8 mouse cellular contexts compared by ENCODE assay signal in the genomic region with DNA sequence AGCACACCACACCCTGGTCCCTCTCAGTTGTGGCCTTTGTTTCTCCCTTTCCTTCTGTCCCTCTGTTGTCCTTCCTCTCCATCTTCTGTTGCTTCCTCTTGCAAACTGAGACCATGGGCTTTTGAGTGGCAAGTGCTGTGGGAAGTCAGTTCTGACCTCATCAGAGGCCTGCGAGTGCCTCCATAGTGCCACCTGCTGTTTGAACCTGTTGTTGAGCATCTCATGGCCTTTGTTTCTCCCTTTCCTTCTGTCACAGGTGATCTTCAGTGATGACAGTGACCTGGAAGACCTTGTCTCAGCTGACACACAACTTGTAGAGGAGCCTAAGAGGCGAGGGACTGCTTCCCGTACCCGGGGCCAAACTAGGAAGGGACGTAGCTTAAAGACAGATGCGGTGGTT. TPM values are rescaled to one million over a fixed set of nuclear protein-coding genes. Genes with fewer than 3 reads are reported as not detected.
DNase-seq lines count a peak whose midpoint lies in the region; ATAC-seq and TF ChIP-seq lines count a peak whose summit lies in the region.

No protein-coding gene starts in this region.

- H3K27me3 ChIP-seq in neural tube, embryonic 13.5 days = no peaks in the 10 kb centered on the region
- H3K27me3 ChIP-seq in hindbrain, embryonic 14.5 days (ENCODE audit: control insufficient read depth, insufficient read depth, low read length) = no peaks in the 10 kb centered on the region
- no peaks in the 10 kb centered on the region for H3K27me3 ChIP-seq in liver, embryonic 14.5 days (ENCODE audit: control insufficient read depth, insufficient read depth, low read length)

- no peaks in the 10 kb centered on the region for H3K9me3 ChIP-seq in neural tube, embryonic 13.5 days
- no peaks in the 10 kb centered on the region for H3K9me3 ChIP-seq in hindbrain, embryonic 14.5 days (ENCODE audit: control insufficient read depth, low read length)
- no peaks in the 10 kb centered on the region for H3K9me3 ChIP-seq in liver, embryonic 14.5 days (ENCODE audit: control insufficient read depth, low read length)

- no peak for DNase-seq in neural tube, embryonic 10.5 days (ENCODE audit: extremely low spot score, low spot score)
- peak; percentile 84 for DNase-seq in ZHBTc4 (ENCODE audit: low read depth, low spot score)
- DNase-seq in embryo, embryonic 11 days = peak; percentile 67
- DNase-seq in hindbrain, embryonic 14.5 days (ENCODE audit: low spot score) = peak; percentile 64
- no peak for DNase-seq in liver, embryonic 14.5 days (ENCODE audit: low read depth in 3 of 3, low spot score in 3 of 3)
- DNase-seq in retina, postnatal 7 days (ENCODE audit: low read depth, low spot score) = peak; percentile 46
- DNase-seq in c-Kit-positive CD71-positive TER-119-positive erythroid progenitor cells, embryonic 14.5 days (ENCODE audit: low spot score) = no peak

- no peaks in the 10 kb centered on the region for H3K4me1 ChIP-seq in neural tube, embryonic 13.5 days (replicated peaks)
- no peaks in the 10 kb centered on the region for H3K4me1 ChIP-seq in hindbrain, embryonic 14.5 days (replicated peaks; ENCODE audit: control insufficient read depth, insufficient read depth, low read length)
- H3K4me1 ChIP-seq in liver, embryonic 14.5 days (replicated peaks; ENCODE audit: control insufficient read depth in 2 of 2, insufficient read depth in 2 of 2, low read length in 1 of 2) = no peaks in the 10 kb centered on the region

- no peak overlapping the region for H3K27ac ChIP-seq in neural tube, embryonic 13.5 days (replicated peaks)
- H3K27ac ChIP-seq in hindbrain, embryonic 14.5 days = no peak overlapping the region
- no peak overlapping the region for H3K27ac ChIP-seq in liver, embryonic 14.5 days

- H3K9ac ChIP-seq in neural tube, embryonic 13.5 days = no peak overlapping the region
- no peak overlapping the region for H3K9ac ChIP-seq in hindbrain, embryonic 14.5 days
- H3K9ac ChIP-seq in liver, embryonic 14.5 days (replicated peaks) = no peak overlapping the region

- no peak overlapping the region for H3K4me2 ChIP-seq in neural tube, embryonic 13.5 days
- H3K4me2 ChIP-seq in hindbrain, embryonic 14.5 days (replicated peaks) = no peak overlapping the region
- no peak overlapping the region for H3K4me2 ChIP-seq in liver, embryonic 14.5 days (ENCODE audit: low read depth)

- ATAC-seq in neural tube, embryonic 13.5 days (ENCODE audit: low read depth) = peak; percentile 40; the same call in 1 of the 2 replicates
- ATAC-seq in hindbrain, embryonic 14.5 days (ENCODE audit: low FRiP score) = no peak
- ATAC-seq in liver, embryonic 14.5 days (ENCODE audit: insufficient read depth) = no peak

- H3K4me3 ChIP-seq in neural tube, embryonic 13.5 days = no peak overlapping the region
- no peak overlapping the region for H3K4me3 ChIP-seq in hindbrain, embryonic 14.5 days (replicated peaks; ENCODE audit: low read length)
- H3K4me3 ChIP-seq in liver, embryonic 14.5 days (ENCODE audit: insufficient read depth in 1 of 2, low read depth in 2 of 2, low read length in 2 of 2) = no peak overlapping the region

- TF ChIP-seq CTCF in liver, embryonic 14.5 days (IDR thresholded peaks at IDR 0.05; ENCODE audit: low read depth) = peak; percentile 80

- 85% methylated on average over 6 of the region's 6 CpGs for WGBS in neural tube, embryonic 13.5 days
- WGBS in hindbrain, embryonic 14.5 days = 92% methylated on average over 6 of the region's 6 CpGs
- 85% methylated on average over 6 of the region's 6 CpGs for WGBS in liver, embryonic 14.5 days (ENCODE audit: insufficient replicate concordance)

- TF ChIP-seq EP300 in liver, embryonic 14.5 days (IDR thresholded peaks at IDR 0.05; ENCODE audit: low read depth) = no peak

- H3K36me3 ChIP-seq in neural tube, embryonic 13.5 days = peaks cover 18% of the 10 kb centered on the region
- peaks cover 18% of the 10 kb centered on the region; the same call in 1 of the 2 replicates for H3K36me3 ChIP-seq in hindbrain, embryonic 14.5 days (replicated peaks; ENCODE audit: control insufficient read depth, insufficient read depth)
- H3K36me3 ChIP-seq in liver, embryonic 14.5 days (replicated peaks; ENCODE audit: control insufficient read depth, insufficient read depth, low read depth) = peaks cover 89% of the 10 kb centered on the region

RNA-seq across cellular contexts. Expression of gene Pfdn5, which starts 9.7 kb away (rescaled TPM):
- 438 and 480 TPM in 2 replicates for polyA plus RNA-seq in neural tube, embryonic 13.5 days (2015; fragmentation: Nextera tagmentation; extraction: Ambion mirVana)
- polyA plus RNA-seq in hindbrain, embryonic 14.5 days (2014; fragmentation: Nextera tagmentation; extraction: Ambion mirVana) = 518 and 626 TPM in 2 replicates
- polyA plus RNA-seq in liver, embryonic 14.5 days (2012; rRNA removed) = 42.1 and 82.2 TPM in 2 replicates
- 149 and 156 TPM in 2 replicates for polyA plus RNA-seq in liver, embryonic 14.5 days (2014; fragmentation: Nextera tagmentation; extraction: Ambion mirVana)

RNA-seq across cellular contexts. Expression of gene Myg1, which starts 15.2 kb away (rescaled TPM):
- 74.0 and 82.6 TPM in 2 replicates for polyA plus RNA-seq in neural tube, embryonic 13.5 days (2015; fragmentation: Nextera tagmentation; extraction: Ambion mirVana)
- 77.4 and 78.4 TPM in 2 replicates for polyA plus RNA-seq in hindbrain, embryonic 14.5 days (2014; fragmentation: Nextera tagmentation; extraction: Ambion mirVana)
- 26.7 and 32.5 TPM in 2 replicates for polyA plus RNA-seq in liver, embryonic 14.5 days (2012; rRNA removed)
- polyA plus RNA-seq in liver, embryonic 14.5 days (2014; fragmentation: Nextera tagmentation; extraction: Ambion mirVana) = 43.2 and 45.4 TPM in 2 replicates

RNA-seq across cellular contexts. Expression of gene Espl1, which starts 20.2 kb away (rescaled TPM):
- 5.6 and 7.5 TPM in 2 replicates for polyA plus RNA-seq in neural tube, embryonic 13.5 days (2015; fragmentation: Nextera tagmentation; extraction: Ambion mirVana)
- polyA plus RNA-seq in hindbrain, embryonic 14.5 days (2014; fragmentation: Nextera tagmentation; extraction: Ambion mirVana) = 6.8 and 7.0 TPM in 2 replicates
- polyA plus RNA-seq in liver, embryonic 14.5 days (2012; rRNA removed) = 17.0 and 17.3 TPM in 2 replicates
- 25.6 and 28.2 TPM in 2 replicates for polyA plus RNA-seq in liver, embryonic 14.5 days (2014; fragmentation: Nextera tagmentation; extraction: Ambion mirVana)

RNA-seq across cellular contexts. Expression of gene Aaas, which starts 34.3 kb away (rescaled TPM):
- 31.3 and 36.8 TPM in 2 replicates for polyA plus RNA-seq in neural tube, embryonic 13.5 days (2015; fragmentation: Nextera tagmentation; extraction: Ambion mirVana)
- 30.7 and 33.8 TPM in 2 replicates for polyA plus RNA-seq in hindbrain, embryonic 14.5 days (2014; fragmentation: Nextera tagmentation; extraction: Ambion mirVana)
- 31.0 and 33.7 TPM in 2 replicates for polyA plus RNA-seq in liver, embryonic 14.5 days (2012; rRNA removed)
- 44.3 and 48.9 TPM in 2 replicates for polyA plus RNA-seq in liver, embryonic 14.5 days (2014; fragmentation: Nextera tagmentation; extraction: Ambion mirVana)

RNA-seq across cellular contexts. Expression of gene Mfsd5, which starts 37.0 kb away (rescaled TPM):
- 52.0 and 54.0 TPM in 2 replicates for polyA plus RNA-seq in neural tube, embryonic 13.5 days (2015; fragmentation: Nextera tagmentation; extraction: Ambion mirVana)
- 60.6 and 61.8 TPM in 2 replicates for polyA plus RNA-seq in hindbrain, embryonic 14.5 days (2014; fragmentation: Nextera tagmentation; extraction: Ambion mirVana)
- 13.4 and 15.4 TPM in 2 replicates for polyA plus RNA-seq in liver, embryonic 14.5 days (2012; rRNA removed)
- 21.2 and 23.5 TPM in 2 replicates for polyA plus RNA-seq in liver, embryonic 14.5 days (2014; fragmentation: Nextera tagmentation; extraction: Ambion mirVana)

Comparison
In these comparisons a context has a peak if more than half of its experiments do, and no peak if none do; other contexts are left out.
1. DNase-seq: peak in ZHBTc4 (single experiment), embryo, embryonic 11 days (single experiment), hindbrain, embryonic 14.5 days (single experiment) and retina, postnatal 7 days (single experiment); none in neural tube, embryonic 10.5 days (single experiment), liver, embryonic 14.5 days (0 of 3) and c-Kit-positive CD71-positive TER-119-positive erythroid progenitor cells, embryonic 14.5 days (single experiment).